Mouse (Mus musculus) heart, postnatal 14 days (tissue): ENCODE data around the gene Gm6309. TPM values are rescaled to one million over a fixed set of nuclear protein-coding genes. Genes with fewer than 3 reads are reported as not detected.
"Not testable (repeated sequence)": the region's sequence is repeated elsewhere in the genome, so short reads cannot be mapped to it uniquely, and the experiment has no call there.

Source experiments
- DNase-seq, 2 experiments: peaks; one replicate each; pipeline ENCODE4 v3.0.0; 2021 to 2022
- intact Hi-C: fragments of 180-260 bp; cut with DNase I; formaldehyde crosslinking; loops from one replicate; pipeline ENCODE4 v1.15.1; 2025
- long read RNA-seq, 2 experiments: library from polyadenylated mRNA; stranded (forward); transcript quantifications; one replicate each; pipeline ENCODE4 v2.0.0; 2021
- total RNA-seq, 2 experiments: library from RNA; stranded (reverse); gene quantifications; 2 replicates each; pipeline ENCODE4 v1.2.3; 2021

Gm6309 gene
- total RNA-seq: not detected
- long read RNA-seq, experiment 1: 0 reads
- long read RNA-seq, experiment 2: 0 reads

DNA sequence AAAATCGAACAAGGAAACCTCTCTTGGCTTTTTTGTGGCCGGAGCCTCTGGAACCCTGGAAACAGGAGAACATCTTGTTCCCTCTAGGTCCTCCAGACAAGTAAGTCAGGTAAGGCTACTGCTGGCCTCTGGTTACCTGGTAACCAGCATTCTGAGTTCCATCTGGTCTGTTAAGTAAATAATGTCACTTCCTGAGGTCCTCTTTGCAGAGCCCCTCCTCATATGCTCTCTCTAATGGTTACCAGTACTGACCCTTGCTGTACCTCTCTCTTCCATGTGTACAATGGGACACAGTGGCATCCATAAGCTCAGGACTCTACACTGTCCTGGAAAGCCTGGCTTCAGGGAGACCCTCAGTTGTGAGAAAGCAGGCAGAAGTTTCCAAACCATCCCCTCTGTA, at the start of gene Gm6309:
TSS of gene Gm6309 (minus strand) at position 101 of the 400 bp plus-strand sequence.
- intact Hi-C loops, DNase-seq: not testable (repeated sequence)

- intact Hi-C loops: no loop called here
- no peak for DNase-seq
Observed at GRCm38 (mm10) chr5:146205537-146205936, 35.0 kb upstream of the Gm6309 start.

GRCm38 (mm10) chr5:146203921-146204320, 33.4 kb upstream of the Gm6309 start:
- DNase-seq: no peak
- intact Hi-C loops: no loop called here

DNA sequence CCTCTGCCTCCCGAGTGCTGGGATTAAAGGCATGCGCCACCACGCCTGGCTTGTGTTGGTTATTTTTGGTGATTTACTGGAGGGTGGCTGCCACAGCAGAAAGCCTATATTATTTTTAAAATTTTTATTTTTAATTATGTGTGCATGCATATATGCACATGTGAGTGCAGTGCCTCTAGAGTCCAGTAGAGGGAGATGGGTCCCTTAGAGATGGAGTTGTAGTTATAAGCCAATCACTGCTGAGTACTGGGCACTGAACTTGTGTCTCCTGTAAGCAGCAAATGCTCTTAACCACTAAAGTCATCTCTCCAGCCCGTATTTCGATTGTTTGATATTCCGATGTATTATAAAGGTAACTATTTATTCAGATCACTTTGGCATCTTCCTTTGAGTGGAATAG, 30.1 kb upstream of the Gm6309 start:
- DNase-seq: no peak
- intact Hi-C loops: no loop called here

GRCm38 (mm10) chr5:146199540-146199939, 29.0 kb upstream of the Gm6309 start:
- no peak for DNase-seq
- intact Hi-C loops: loop anchor here (10.0 kb wide), 1 partner anchor 275 kb away; no protein-coding TSS in a partner anchor

GRCm38 (mm10) chr5:146199073-146199472, 28.6 kb upstream of the Gm6309 start:
- no peak for DNase-seq
- intact Hi-C loops: loop anchor here (10.0 kb wide), 1 partner anchor 276 kb away; no protein-coding TSS in a partner anchor

GRCm38 (mm10) chr5:146193360-146193759, 22.8 kb upstream of the Gm6309 start:
- DNase-seq: no peak
- intact Hi-C loops: loop anchor here (10.0 kb wide), 1 partner anchor 281 kb away; no protein-coding TSS in a partner anchor

- intact Hi-C loops: loop anchor here (10.0 kb wide), 1 partner anchor 284 kb away; no protein-coding TSS in a partner anchor
- DNase-seq: no peak
Observed at GRCm38 (mm10) chr5:146190501-146191269, 20.2 kb upstream of the Gm6309 start.

DNA sequence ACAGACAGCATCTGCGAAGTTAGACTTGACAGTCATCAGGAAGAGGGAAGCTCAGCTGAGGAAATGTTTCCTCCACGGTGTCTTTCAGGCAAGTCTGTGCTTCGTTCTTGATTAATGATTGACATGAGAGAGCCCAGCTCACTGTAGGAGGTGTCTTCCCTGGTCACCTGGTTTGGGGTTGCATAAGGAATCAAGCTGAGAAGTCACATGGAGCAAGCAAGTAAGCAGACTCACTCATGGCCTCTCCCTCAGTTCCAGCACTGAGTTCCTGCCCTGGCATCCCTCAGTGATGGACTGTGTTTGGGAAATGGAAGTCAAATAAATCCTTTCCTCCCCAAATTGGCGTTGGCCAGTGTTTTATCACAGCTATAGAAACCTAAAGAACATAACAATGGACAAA, 19.6 kb upstream of the Gm6309 start:
- DNase-seq: no peak
- intact Hi-C loops: loop anchor here (10.0 kb wide), 1 partner anchor 285 kb away; no protein-coding TSS in a partner anchor

GRCm38 (mm10) chr5:146188712-146189111, 18.2 kb upstream of the Gm6309 start:
- DNase-seq: no peak
- intact Hi-C loops: loop anchor here (1.0 kb wide), 1 partner anchor 115 kb away; no protein-coding TSS in a partner anchor

DNA sequence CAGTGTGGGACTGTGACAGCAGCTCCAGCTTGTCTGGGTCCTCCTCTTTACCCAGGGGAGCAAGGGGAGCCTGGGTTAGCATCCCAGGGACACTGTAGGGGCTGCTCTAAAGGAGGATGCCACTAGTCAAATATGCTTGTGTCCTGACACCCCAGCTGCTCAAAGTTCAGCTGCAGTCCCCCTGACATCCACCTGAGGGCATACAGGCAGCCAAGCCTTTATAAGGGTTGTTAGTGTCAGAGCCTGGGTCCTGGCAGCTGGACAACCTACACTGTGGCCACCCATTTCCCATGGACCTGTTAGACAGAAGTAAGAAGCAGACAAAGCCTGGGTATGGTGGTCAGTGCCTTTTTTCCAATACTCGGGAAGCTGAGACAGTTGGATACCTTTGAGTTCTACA, 17.6 kb upstream of the Gm6309 start:
- intact Hi-C loops: loop anchor here (1.0 kb wide), 1 partner anchor 115 kb away; no protein-coding TSS in a partner anchor
- DNase-seq: no peak

DNA sequence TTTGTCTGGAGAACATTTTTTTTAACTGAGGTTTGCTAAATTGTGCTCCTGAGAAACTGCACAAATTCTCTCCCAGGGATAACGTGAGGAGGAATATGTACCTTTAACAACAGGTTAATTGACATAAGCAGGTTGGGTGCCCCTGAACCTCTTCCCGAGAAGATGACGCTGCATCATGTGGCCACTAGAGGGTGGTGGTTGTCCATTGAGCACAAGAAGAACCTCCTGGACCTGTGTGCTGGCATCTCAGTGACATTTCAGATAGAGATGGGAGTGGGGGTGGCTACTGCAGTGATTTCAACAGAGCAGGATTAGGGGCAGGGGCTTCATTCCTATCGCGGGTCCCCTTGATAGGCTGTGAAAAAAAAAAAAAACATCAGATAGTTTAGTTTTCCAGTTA, 16.9 kb upstream of the Gm6309 start:
- peak; percentile 63 to 73 for DNase-seq
- intact Hi-C loops: not testable (repeated sequence)

GRCm38 (mm10) chr5:146185204-146185603, 14.7 kb upstream of the Gm6309 start, which contains the start of gene 1700001J03Rik:
Gene 1700001J03Rik (minus strand): TSS chr5:146185304.
- intact Hi-C loops: not testable (repeated sequence)

GRCm38 (mm10) chr5:146172744-146173143, 2.2 kb upstream of the Gm6309 start:
- DNase-seq: peak in 1 of 2 experiments; percentile 15
- intact Hi-C loops: not testable (repeated sequence)

More at GRCm38 (mm10) chr5:146185204-146185603, 14.7 kb upstream of the Gm6309 start, which contains the start of gene 1700001J03Rik:
- not testable (repeated sequence) for DNase-seq

DNA sequence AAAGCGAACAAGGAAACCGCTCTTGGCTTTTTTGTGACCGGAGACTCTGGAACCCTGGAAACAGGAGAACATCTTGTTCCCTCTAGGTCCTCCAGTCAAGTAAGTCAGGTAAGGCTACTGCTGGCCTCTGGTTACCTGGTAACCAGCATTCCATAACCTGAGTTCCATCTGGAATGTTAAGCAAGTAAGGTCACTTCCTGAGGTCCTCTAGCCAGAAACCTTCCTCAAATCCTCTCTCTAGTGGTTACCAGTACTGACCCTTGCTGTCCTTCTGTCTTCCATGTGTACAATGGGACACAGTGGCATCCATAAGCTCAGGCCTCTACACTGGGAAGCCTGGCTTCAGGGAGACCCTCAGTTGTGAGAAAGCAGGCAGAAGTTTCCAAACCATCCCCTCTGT, 10.1 kb downstream of the Gm6309 start, which contains the start of gene Gm5565:
TSS of gene Gm5565 (minus strand) at position 101 of the 400 bp plus-strand sequence.
- intact Hi-C loops, DNase-seq: not testable (repeated sequence)

DNA sequence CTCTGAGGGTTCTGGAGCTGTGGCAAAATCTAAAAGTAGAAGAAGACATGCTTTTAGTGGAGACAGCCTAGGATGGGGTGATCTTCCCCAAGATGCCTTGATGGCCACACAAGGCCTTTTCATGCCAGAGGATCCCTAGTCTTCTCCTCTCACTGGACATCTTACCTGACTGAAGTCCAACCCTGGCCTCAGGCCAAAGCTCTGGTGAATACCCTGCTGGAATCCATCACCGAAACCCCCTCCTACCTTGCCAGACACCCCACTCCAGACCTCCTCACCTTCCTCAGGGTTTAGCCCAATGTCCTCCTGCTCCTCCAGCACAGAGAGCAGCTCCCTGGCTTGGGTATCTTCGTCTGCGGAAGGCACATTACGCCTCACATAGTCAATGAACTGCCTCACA, 12.2 kb downstream of the Gm6309 start:
- intact Hi-C loops, DNase-seq: not testable (repeated sequence)

- intact Hi-C loops: no loop called here
Observed at GRCm38 (mm10) chr5:146150454-146150853, 20.1 kb downstream of the Gm6309 start.

GRCm38 (mm10) chr5:146147903-146148302, 22.6 kb downstream of the Gm6309 start:
- no peak for DNase-seq
- intact Hi-C loops: no loop called here

More at GRCm38 (mm10) chr5:146150454-146150853, 20.1 kb downstream of the Gm6309 start:
- no peak for DNase-seq
